Mouse (Mus musculus): ENCODE results near the gene Hsdl1. TPM values are rescaled to one million over a fixed set of nuclear protein-coding genes. Genes with fewer than 3 reads are reported as not detected.

Hsdl1 gene
- polyA plus RNA-seq, 1 experiment from 2014 or later = 26.0 TPM

DNA sequence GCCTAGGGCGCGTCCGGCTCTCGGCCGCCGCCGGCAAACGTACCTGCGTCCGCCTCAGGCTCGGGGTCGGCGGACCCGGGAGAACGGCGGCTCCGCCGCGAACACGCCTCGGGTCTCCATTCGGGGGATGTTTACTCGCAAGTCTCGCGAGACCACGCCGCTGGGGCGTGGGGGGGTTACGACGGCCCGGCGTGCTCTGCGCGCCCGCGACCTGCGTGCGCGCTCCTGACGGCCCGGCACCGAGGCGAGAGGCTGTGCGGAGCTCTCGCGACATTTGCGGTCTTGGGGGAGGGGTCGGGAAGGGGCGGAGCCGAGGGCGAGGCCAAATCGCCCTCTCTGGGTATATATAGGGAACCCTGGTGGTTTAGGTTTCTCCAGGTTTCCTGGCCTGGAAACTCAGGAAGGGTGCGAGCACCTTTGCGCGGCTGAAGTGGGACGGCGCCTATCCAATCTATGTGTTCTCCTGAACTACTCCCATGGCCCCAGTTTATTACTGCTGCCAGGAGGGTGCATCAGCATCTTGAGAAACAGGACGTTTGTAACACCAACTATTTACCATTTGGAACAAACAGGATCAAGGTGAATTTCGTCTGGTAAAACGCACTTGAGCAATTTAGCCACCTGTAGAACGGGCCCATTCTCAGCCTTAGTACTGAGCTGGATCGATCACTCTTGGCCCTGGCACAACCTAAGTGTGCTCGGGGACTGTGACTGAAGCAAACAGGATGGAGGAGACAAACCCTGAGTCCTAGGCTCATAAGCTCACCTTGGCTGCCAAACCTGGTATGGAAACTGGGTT is 16.2 kb downstream of the Hsdl1 start, which contains the start of gene Mbtps1:
Gene Mbtps1, minus strand, starts transcription at position 133 of the 799 bp plus-strand sequence.
- peak within 1 kb of the TSS; percentile 91 for H3K27ac ChIP-seq (ENCODE audit: low read length)
- H3K4me3 ChIP-seq (ENCODE audit: low read depth, low read length) = peak within 1 kb of the TSS; percentile 66
- peak within 1 kb of the TSS; percentile 78 for H3K4me2 ChIP-seq (replicated peaks; ENCODE audit: low read depth, low read length)
- H3K27me3 ChIP-seq (replicated peaks; ENCODE audit: insufficient read depth, low read length) = no peaks in the 10 kb centered on the region
- H3K9ac ChIP-seq (replicated peaks; ENCODE audit: low read depth) = peak within 1 kb of the TSS; percentile 82
- peak; percentile 99 for ATAC-seq
- 5% methylated on average over 63 of the region's 63 CpGs for WGBS
- H3K4me1 ChIP-seq (ENCODE audit: insufficient read depth, low read depth, low read length) = peaks cover 8% of the 10 kb centered on the region; the same call in 1 of the 2 replicates
- peaks cover 15% of the 10 kb centered on the region; the same call in 1 of the 2 replicates for H3K36me3 ChIP-seq (ENCODE audit: insufficient read depth, low read length)
- TF ChIP-seq CTCF (IDR thresholded peaks at IDR 0.05) (peak; percentile 33), EP300 (IDR thresholded peaks at IDR 0.05) (peak; percentile 35)
- peak; percentile 97 for DNase-seq (ENCODE audit: low spot score)
- H3K9me3 ChIP-seq (ENCODE audit: low read length) = no peaks in the 10 kb centered on the region

DNA sequence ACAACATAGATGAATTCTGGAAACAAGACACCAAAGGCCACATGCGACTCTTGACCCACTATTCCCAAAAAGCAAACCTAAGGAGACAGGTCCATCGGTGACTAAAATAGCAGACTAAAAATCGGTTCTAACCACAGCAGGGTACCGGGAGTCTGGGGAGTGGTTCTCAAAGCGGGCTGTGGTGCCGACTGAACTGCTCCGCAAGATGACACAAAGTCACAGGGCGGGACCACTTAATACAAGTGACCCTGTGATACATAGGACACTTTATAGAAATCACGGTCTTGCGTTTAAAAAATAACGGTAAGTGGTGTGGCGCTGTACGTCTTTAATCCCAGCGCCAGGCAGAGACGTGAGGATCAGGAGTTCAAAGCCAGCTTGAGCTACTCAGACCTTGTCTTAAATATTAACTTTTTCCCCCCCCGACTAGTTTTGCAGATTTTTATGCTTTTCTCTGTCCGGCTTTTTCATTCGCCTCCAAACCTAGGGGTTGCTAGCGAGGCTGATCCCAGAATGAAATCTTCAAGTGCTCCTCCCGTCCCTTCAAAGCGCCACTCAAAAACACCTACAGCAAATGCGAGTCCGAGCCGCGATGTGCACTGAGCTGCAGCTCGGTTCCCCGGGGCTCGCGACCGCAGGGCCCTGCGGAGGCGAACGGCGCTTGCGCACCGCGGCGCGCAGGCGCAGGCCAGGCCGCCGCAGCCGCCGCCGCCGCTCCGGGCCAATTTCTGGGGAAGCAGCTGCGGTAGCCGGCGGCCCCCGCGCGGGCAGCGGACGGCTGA is 17.0 kb downstream of the Hsdl1 start:
- peak; percentile 94 for ATAC-seq
- H3K27ac ChIP-seq (ENCODE audit: low read length) = peak overlapping the region; percentile 91
- H3K36me3 ChIP-seq (ENCODE audit: insufficient read depth, low read length) = peaks cover 7% of the 10 kb centered on the region; the same call in 1 of the 2 replicates
- H3K4me2 ChIP-seq (replicated peaks; ENCODE audit: low read depth, low read length) = peak overlapping the region; percentile 78
- H3K4me3 ChIP-seq (ENCODE audit: low read depth, low read length) = peak overlapping the region; percentile 66
- DNase-seq (ENCODE audit: low spot score) = peak; percentile 91
- TF ChIP-seq EP300 (IDR thresholded peaks at IDR 0.05) = no peak
- no peak for TF ChIP-seq CTCF (IDR thresholded peaks at IDR 0.05)
- H3K4me1 ChIP-seq (ENCODE audit: insufficient read depth, low read depth, low read length) = peaks cover 14% of the 10 kb centered on the region; the same call in 1 of the 2 replicates
- WGBS = 1% methylated on average over 55 of the region's 55 CpGs
- H3K9me3 ChIP-seq (ENCODE audit: low read length) = no peaks in the 10 kb centered on the region
- H3K27me3 ChIP-seq (replicated peaks; ENCODE audit: insufficient read depth, low read length) = no peaks in the 10 kb centered on the region
- H3K9ac ChIP-seq (replicated peaks; ENCODE audit: low read depth) = peak overlapping the region; percentile 82

DNA sequence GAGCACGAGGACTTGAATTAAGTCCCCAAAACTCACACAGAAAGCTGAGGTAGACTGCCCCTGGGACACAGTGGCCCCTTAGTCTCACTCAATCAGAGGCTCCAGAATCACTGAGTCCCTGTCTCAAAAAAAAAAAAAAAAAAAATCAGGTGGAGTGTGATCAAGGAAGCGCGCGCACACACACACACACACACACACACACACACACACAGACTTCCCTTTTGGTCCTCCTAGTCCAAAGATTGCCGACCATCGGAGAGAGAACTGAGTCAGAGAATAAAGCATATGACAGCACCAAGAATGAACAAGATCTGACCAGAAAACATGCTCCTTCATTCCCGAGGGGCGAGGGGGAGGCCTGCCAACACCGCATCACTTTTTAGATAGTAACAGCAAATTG is 17.9 kb downstream of the Hsdl1 start:
- 68% methylated on average over 9 of the region's 9 CpGs for WGBS
- Histone ChIP-seq H3K4me3 (ENCODE audit: low read depth, low read length) (peak overlapping the region; percentile 66; the same call in 1 of the 2 replicates), H3K9me3 (ENCODE audit: low read length) (no peaks in the 10 kb centered on the region), H3K27me3 (replicated peaks; ENCODE audit: insufficient read depth, low read length) (no peaks in the 10 kb centered on the region), H3K36me3 (ENCODE audit: insufficient read depth, low read length) (peaks cover under 1% of the 10 kb centered on the region; the same call in 1 of the 2 replicates), H3K27ac (ENCODE audit: low read length) (no peak overlapping the region), H3K4me2 (replicated peaks; ENCODE audit: low read depth, low read length) (peak overlapping the region; percentile 78), H3K4me1 (ENCODE audit: insufficient read depth, low read depth, low read length) (peaks cover 17% of the 10 kb centered on the region; the same call in 1 of the 2 replicates), H3K9ac (replicated peaks; ENCODE audit: low read depth) (0 out of 2 replicates have a peak overlapping the region, but pooled peaks have one; percentile 82)
- TF ChIP-seq EP300 (IDR thresholded peaks at IDR 0.05) = no peak
- ATAC-seq (no peak), DNase-seq (ENCODE audit: low spot score) (no peak)

DNA sequence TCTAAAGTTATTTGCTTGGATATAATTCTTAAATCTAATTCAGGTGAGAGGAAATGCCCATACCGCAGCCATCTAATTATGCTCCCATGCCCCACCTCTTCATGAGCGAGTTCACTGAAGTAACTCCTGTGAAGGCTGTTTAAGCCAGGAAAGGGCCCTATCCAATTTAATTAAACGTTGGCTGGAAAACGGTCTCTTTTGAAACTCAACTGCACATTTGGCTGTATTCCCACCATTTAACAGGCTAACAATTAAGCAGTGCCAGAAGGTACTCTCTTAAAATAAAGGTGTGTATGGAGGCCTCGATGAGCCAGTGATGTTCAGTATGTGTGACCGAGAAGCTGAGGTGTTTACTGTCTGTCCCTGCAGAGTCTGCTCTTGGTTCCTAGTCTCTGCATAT is 19.1 kb downstream of the Hsdl1 start:
- no peak for DNase-seq (ENCODE audit: low spot score)
- no peak overlapping the region for H3K4me2 ChIP-seq (replicated peaks; ENCODE audit: low read depth, low read length)
- ATAC-seq = no peak
- H3K36me3 ChIP-seq (ENCODE audit: insufficient read depth, low read length) = no peaks in the 10 kb centered on the region
- H3K9ac ChIP-seq (replicated peaks; ENCODE audit: low read depth) = no peak overlapping the region
- no peak overlapping the region for H3K27ac ChIP-seq (ENCODE audit: low read length)
- TF ChIP-seq EP300 (IDR thresholded peaks at IDR 0.05) = no peak
- TF ChIP-seq CTCF (IDR thresholded peaks at IDR 0.05) = no peak
- H3K4me3 ChIP-seq (ENCODE audit: low read depth, low read length) = no peak overlapping the region
- no peaks in the 10 kb centered on the region for H3K27me3 ChIP-seq (replicated peaks; ENCODE audit: insufficient read depth, low read length)
- WGBS = 63% methylated on average over 6 of the region's 6 CpGs
- peaks cover 17% of the 10 kb centered on the region; the same call in 1 of the 2 replicates for H3K4me1 ChIP-seq (ENCODE audit: insufficient read depth, low read depth, low read length)
- H3K9me3 ChIP-seq (ENCODE audit: low read length) = no peaks in the 10 kb centered on the region

DNA sequence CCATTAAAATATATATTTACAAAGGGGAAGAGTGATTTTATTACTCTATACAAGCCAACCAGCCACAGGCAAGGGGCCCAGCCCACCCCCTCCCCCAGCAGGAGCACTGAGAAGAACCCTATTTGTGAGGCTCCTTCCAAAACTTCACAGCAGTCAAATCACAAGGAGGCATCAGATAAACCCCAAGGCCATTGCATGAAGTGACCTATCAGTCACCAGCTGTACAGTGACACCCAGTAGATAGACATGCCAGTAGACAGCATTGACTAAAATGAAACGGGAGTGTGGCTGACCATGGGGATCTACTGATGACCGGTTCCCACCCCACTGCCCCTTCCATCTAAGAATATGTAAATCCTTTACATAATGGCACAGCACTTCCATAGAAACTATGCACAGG is 22.0 kb downstream of the Hsdl1 start:
- WGBS = 66% methylated on average over 2 of the region's 2 CpGs
- Histone ChIP-seq H3K9me3 (ENCODE audit: low read length) (no peaks in the 10 kb centered on the region), H3K4me1 (ENCODE audit: insufficient read depth, low read depth, low read length) (peaks cover 20% of the 10 kb centered on the region; the same call in 1 of the 2 replicates), H3K27me3 (replicated peaks; ENCODE audit: insufficient read depth, low read length) (no peaks in the 10 kb centered on the region), H3K36me3 (ENCODE audit: insufficient read depth, low read length) (no peaks in the 10 kb centered on the region), H3K27ac (ENCODE audit: low read length) (no peak overlapping the region), H3K4me3 (ENCODE audit: low read depth, low read length) (no peak overlapping the region), H3K9ac (replicated peaks; ENCODE audit: low read depth) (no peak overlapping the region), H3K4me2 (replicated peaks; ENCODE audit: low read depth, low read length) (no peak overlapping the region)
- TF ChIP-seq CTCF (IDR thresholded peaks at IDR 0.05) = no peak
- no peak for TF ChIP-seq EP300 (IDR thresholded peaks at IDR 0.05)
- ATAC-seq (no peak), DNase-seq (ENCODE audit: low spot score) (no peak)

DNA sequence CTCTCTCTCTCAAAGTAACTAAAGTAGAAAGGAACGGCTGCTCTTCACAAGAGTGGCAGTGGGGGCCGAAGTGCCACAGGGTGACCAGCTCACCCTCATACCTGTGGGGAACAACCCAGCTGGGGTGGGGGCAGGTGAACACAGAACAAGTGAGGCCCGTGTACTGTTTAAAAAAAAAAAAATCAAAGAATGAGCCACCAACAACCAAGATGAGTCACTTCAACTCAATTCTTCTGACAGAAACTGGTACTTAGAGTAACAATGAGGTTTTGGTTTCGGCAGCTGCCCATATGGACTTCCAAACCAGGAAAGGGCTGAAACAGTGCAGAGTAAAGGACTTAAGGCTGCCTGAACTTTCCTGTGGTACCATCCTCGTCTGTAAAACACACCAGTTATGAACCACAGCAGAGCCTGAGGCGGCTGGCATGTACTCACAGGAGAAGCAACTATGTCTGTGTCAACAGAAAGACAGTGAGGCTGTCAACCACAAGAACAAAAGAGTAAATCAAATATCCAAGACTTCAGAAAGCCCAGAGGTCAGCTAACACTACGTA is 26.3 kb downstream of the Hsdl1 start:
- Histone ChIP-seq H3K4me2 (replicated peaks; ENCODE audit: low read depth, low read length) (no peak overlapping the region), H3K4me1 (ENCODE audit: insufficient read depth, low read depth, low read length) (peaks cover 10% of the 10 kb centered on the region; the same call in 1 of the 2 replicates), H3K4me3 (ENCODE audit: low read depth, low read length) (no peak overlapping the region), H3K27me3 (replicated peaks; ENCODE audit: insufficient read depth, low read length) (no peaks in the 10 kb centered on the region), H3K9me3 (ENCODE audit: low read length) (no peaks in the 10 kb centered on the region), H3K27ac (ENCODE audit: low read length) (no peak overlapping the region), H3K9ac (replicated peaks; ENCODE audit: low read depth) (no peak overlapping the region), H3K36me3 (ENCODE audit: insufficient read depth, low read length) (0 out of 2 replicates have a peak, but pooled peaks cover 16% of the 10 kb centered on the region)
- no peak for DNase-seq (ENCODE audit: low spot score)
- ATAC-seq = no peak
- WGBS = 53% methylated on average over 7 of the region's 7 CpGs
- no peak for TF ChIP-seq CTCF (IDR thresholded peaks at IDR 0.05)
- TF ChIP-seq EP300 (IDR thresholded peaks at IDR 0.05) = no peak
